Mouse (Mus musculus) limb, embryonic 13.5 days (tissue): Measurements from ENCODE around the gene Hcn1. TPM values are rescaled to one million over a fixed set of nuclear protein-coding genes. Genes with fewer than 3 reads are reported as not detected.

ENCODE experiments used
- ATAC-seq: fragments of 200-750 bp; cut with Nextera tagmentation; 2 replicates; pipeline ENCODE4 v1.8.0; 2017; ENCODE audit warnings: low read depth, moderate number of reproducible peaks, moderate TSS enrichment; ENCODE audit not compliant: low FRiP score
- H3K27ac ChIP-seq: fragments of 300-500 bp; sonication (generic); 2 replicates; pipeline ENCODE4 v1.5.1; 2015; ENCODE audit warnings: inconsistent platforms, mild to moderate bottlenecking, moderate library complexity
- H3K27me3 ChIP-seq: fragments of 300-500 bp; sonication (generic); 2 replicates; pipeline ENCODE4 v1.6.1; 2015; ENCODE audit warnings: mild to moderate bottlenecking, inconsistent platforms
- H3K36me3 ChIP-seq: fragments of 300-500 bp; sonication (generic); 2 replicates; pipeline ENCODE4 v1.6.1; 2015; ENCODE audit warnings: inconsistent platforms, mild to moderate bottlenecking, moderate library complexity
- H3K4me1 ChIP-seq: fragments of 300-500 bp; sonication (generic); 2 replicates; pipeline ENCODE4 v1.6.1; 2015; ENCODE audit warnings: inconsistent platforms
- H3K4me2 ChIP-seq: fragments of 300-500 bp; sonication (generic); replicated peaks from 2 replicates; pipeline ENCODE4 v1.6.1; 2015; ENCODE audit warnings: inconsistent platforms, mild to moderate bottlenecking, moderate library complexity
- H3K4me3 ChIP-seq: fragments of 300-500 bp; sonication (generic); 2 replicates; pipeline ENCODE4 v1.5.1; 2015; ENCODE audit warnings: moderate library complexity, mild to moderate bottlenecking, inconsistent platforms
- H3K9ac ChIP-seq: fragments of 300-500 bp; sonication (generic); 2 replicates; pipeline ENCODE4 v1.6.1; 2015; ENCODE audit warnings: mild to moderate bottlenecking, inconsistent platforms
- H3K9me3 ChIP-seq: fragments of 300-500 bp; sonication (generic); 2 replicates; pipeline ENCODE4 v1.6.1; 2016; ENCODE audit warnings: inconsistent platforms
- WGBS: fragments of 180-500 bp; shearing (Covaris S2); methylation state at CpG from one replicate; pipeline ENCODE4 v1.1.7; 2015; 5-methylcytosine and 5-hydroxymethylcytosine counted together
- polyA plus RNA-seq: library from polyadenylated mRNA; unstranded; fragments of >200 nt; fragmentation: Nextera tagmentation; extraction: Ambion mirVana; gene quantifications from 2 replicates; pipeline ENCODE4 v1.2.1, GENCODE M21; 2015

Gene Hcn1
- polyA plus RNA-seq, 1 experiment from 2014 or later, result 0.13 TPM

GRCm38 (mm10) chr13:117929734-117930133, 327.6 kb downstream of the Hcn1 start:
- no peak overlapping the region for H3K27ac ChIP-seq
- WGBS, result 89% methylated on average over 4 of the region's 4 CpGs
- H3K9me3 ChIP-seq, result no peaks in the 10 kb centered on the region
- no peaks in the 10 kb centered on the region for H3K27me3 ChIP-seq
- no peaks in the 10 kb centered on the region for H3K36me3 ChIP-seq
- no peak overlapping the region for H3K4me2 ChIP-seq
- no peak overlapping the region for H3K4me3 ChIP-seq
- H3K4me1 ChIP-seq, result no peaks in the 10 kb centered on the region
- no peak for ATAC-seq
- no peak overlapping the region for H3K9ac ChIP-seq

- no peaks in the 10 kb centered on the region for H3K9me3 ChIP-seq
- 80% methylated on average over 2 of the region's 2 CpGs for WGBS
- no peaks in the 10 kb centered on the region for H3K4me1 ChIP-seq
- no peaks in the 10 kb centered on the region for H3K27me3 ChIP-seq
- H3K9ac ChIP-seq, result no peak overlapping the region
- no peak overlapping the region for H3K27ac ChIP-seq
- H3K4me3 ChIP-seq, result no peak overlapping the region
- ATAC-seq, result no peak
- no peak overlapping the region for H3K4me2 ChIP-seq
- no peaks in the 10 kb centered on the region for H3K36me3 ChIP-seq
Observed at GRCm38 (mm10) chr13:117931746-117932145, 329.6 kb downstream of the Hcn1 start.

- 87% methylated on average over 1 of the region's 1 CpGs for WGBS
- Histone ChIP-seq H3K9ac (no peak overlapping the region), H3K27me3 (no peaks in the 10 kb centered on the region), H3K27ac (no peak overlapping the region), H3K4me3 (no peak overlapping the region), H3K36me3 (no peaks in the 10 kb centered on the region), H3K4me2 (no peak overlapping the region), H3K4me1 (no peaks in the 10 kb centered on the region), H3K9me3 (no peaks in the 10 kb centered on the region)
- no peak for ATAC-seq
Observed at GRCm38 (mm10) chr13:117938761-117939160, 336.6 kb downstream of the Hcn1 start.

GRCm38 (mm10) chr13:117940536-117941280, 338.6 kb downstream of the Hcn1 start:
- no peak for ATAC-seq
- H3K36me3 ChIP-seq, result no peaks in the 10 kb centered on the region
- H3K4me1 ChIP-seq, result no peaks in the 10 kb centered on the region
- no peaks in the 10 kb centered on the region for H3K27me3 ChIP-seq
- H3K9ac ChIP-seq, result no peak overlapping the region
- H3K4me3 ChIP-seq, result no peak overlapping the region
- WGBS, result 88% methylated on average over 8 of the region's 8 CpGs
- H3K27ac ChIP-seq, result no peak overlapping the region
- H3K4me2 ChIP-seq, result no peak overlapping the region
- H3K9me3 ChIP-seq, result no peaks in the 10 kb centered on the region

- H3K36me3 ChIP-seq, result no peaks in the 10 kb centered on the region
- H3K4me3 ChIP-seq, result no peak overlapping the region
- no peak overlapping the region for H3K4me2 ChIP-seq
- no peaks in the 10 kb centered on the region for H3K9me3 ChIP-seq
- no peak for ATAC-seq
- H3K4me1 ChIP-seq, result no peaks in the 10 kb centered on the region
- H3K27me3 ChIP-seq, result no peaks in the 10 kb centered on the region
- H3K27ac ChIP-seq, result no peak overlapping the region
- WGBS, result 47% methylated on average over 3 of the region's 3 CpGs
- H3K9ac ChIP-seq, result no peak overlapping the region
Observed at GRCm38 (mm10) chr13:117946843-117947242, 344.7 kb downstream of the Hcn1 start.

- Histone ChIP-seq H3K9me3 (no peaks in the 10 kb centered on the region), H3K27ac (no peak overlapping the region), H3K9ac (no peak overlapping the region), H3K4me3 (no peak overlapping the region), H3K4me2 (no peak overlapping the region), H3K27me3 (no peaks in the 10 kb centered on the region), H3K4me1 (no peaks in the 10 kb centered on the region), H3K36me3 (no peaks in the 10 kb centered on the region)
- WGBS, result 50% methylated on average over 1 of the region's 1 CpGs
- no peak for ATAC-seq
Observed at GRCm38 (mm10) chr13:117947704-117948376, 345.7 kb downstream of the Hcn1 start.

- H3K9ac ChIP-seq, result no peak overlapping the region
- peak overlapping the region; percentile 47 for H3K4me2 ChIP-seq
- H3K36me3 ChIP-seq, result no peaks in the 10 kb centered on the region
- H3K4me1 ChIP-seq, result peaks cover 5% of the 10 kb centered on the region; the same call in 1 of the 2 replicates
- H3K27ac ChIP-seq, result no peak overlapping the region
- peak; percentile 59; the same call in 1 of the 2 replicates for ATAC-seq
- H3K9me3 ChIP-seq, result no peaks in the 10 kb centered on the region
- H3K4me3 ChIP-seq, result peak overlapping the region; percentile 10; the same call in 1 of the 2 replicates
- 10% methylated on average over 18 of the region's 18 CpGs for WGBS
- no peaks in the 10 kb centered on the region for H3K27me3 ChIP-seq
Observed at GRCm38 (mm10) chr13:117958496-117959421, 356.6 kb downstream of the Hcn1 start.

- no peak overlapping the region for H3K9ac ChIP-seq
- no peaks in the 10 kb centered on the region for H3K36me3 ChIP-seq
- no peaks in the 10 kb centered on the region for H3K27me3 ChIP-seq
- H3K4me2 ChIP-seq, result no peak overlapping the region
- no peak overlapping the region for H3K4me3 ChIP-seq
- ATAC-seq, result no peak
- no peaks in the 10 kb centered on the region for H3K9me3 ChIP-seq
- H3K27ac ChIP-seq, result no peak overlapping the region
- H3K4me1 ChIP-seq, result no peaks in the 10 kb centered on the region
Observed at GRCm38 (mm10) chr13:117964620-117965019, 362.5 kb downstream of the Hcn1 start.

GRCm38 (mm10) chr13:117975382-117975781, 373.3 kb downstream of the Hcn1 start:
- ATAC-seq, result peak; percentile 24; the same call in 1 of the 2 replicates
- Histone ChIP-seq H3K9ac (no peak overlapping the region), H3K27me3 (no peaks in the 10 kb centered on the region), H3K36me3 (no peaks in the 10 kb centered on the region), H3K4me3 (no peak overlapping the region), H3K27ac (no peak overlapping the region), H3K9me3 (no peaks in the 10 kb centered on the region), H3K4me2 (no peak overlapping the region), H3K4me1 (0 out of 2 replicates have a peak, but pooled peaks cover 5% of the 10 kb centered on the region)
- 68% methylated on average over 7 of the region's 7 CpGs for WGBS

- H3K27me3 ChIP-seq, result no peaks in the 10 kb centered on the region
- ATAC-seq, result no peak
- H3K4me3 ChIP-seq, result no peak overlapping the region
- WGBS, result 41% methylated on average over 10 of the region's 10 CpGs
- no peaks in the 10 kb centered on the region for H3K36me3 ChIP-seq
- 0 out of 2 replicates have a peak, but pooled peaks cover 5% of the 10 kb centered on the region for H3K4me1 ChIP-seq
- no peak overlapping the region for H3K9ac ChIP-seq
- no peaks in the 10 kb centered on the region for H3K9me3 ChIP-seq
- H3K27ac ChIP-seq, result no peak overlapping the region
- no peak overlapping the region for H3K4me2 ChIP-seq
Observed at GRCm38 (mm10) chr13:117975823-117976222, 373.7 kb downstream of the Hcn1 start.

GRCm38 (mm10) chr13:117984339-117984738, 382.2 kb downstream of the Hcn1 start:
- Histone ChIP-seq H3K27ac (no peak overlapping the region), H3K9me3 (no peaks in the 10 kb centered on the region), H3K27me3 (no peaks in the 10 kb centered on the region), H3K9ac (no peak overlapping the region), H3K36me3 (no peaks in the 10 kb centered on the region), H3K4me3 (no peak overlapping the region), H3K4me1 (0 out of 2 replicates have a peak, but pooled peaks cover 3% of the 10 kb centered on the region), H3K4me2 (no peak overlapping the region)
- no peak for ATAC-seq
- WGBS, result 23% methylated on average over 2 of the region's 2 CpGs
